Mouse (Mus musculus): Measurements from ENCODE around the gene Mapk8ip3. TPM values are rescaled to one million over a fixed set of nuclear protein-coding genes. Genes with fewer than 3 reads are reported as not detected.
A peak's percentile ranks its signal among the peaks of the same experiment; 100 is the strongest.
"Not testable (repeated sequence)": the region's sequence is repeated elsewhere in the genome, so short reads cannot be mapped to it uniquely, and the experiment has no call there.

The Mapk8ip3 gene
- 79.1 and 85.0 TPM in 2 replicates for polyA plus RNA-seq (2015; fragmentation: Nextera tagmentation; extraction: Ambion mirVana)

GRCm38 (mm10) chr17:24936259-24937237, at the start of gene Mapk8ip3:
Gene Mapk8ip3, minus strand, starts transcription at chr17:24936977.
- Histone ChIP-seq H3K36me3 (peaks cover 14% of the 10 kb centered on the region), H3K4me2 (peak within 1 kb of the TSS; percentile 90), H3K9ac (peak within 1 kb of the TSS; percentile 98), H3K4me3 (peak within 1 kb of the TSS; percentile 92), H3K4me1 (replicated peaks) (peaks cover 33% of the 10 kb centered on the region), H3K27ac (peak within 1 kb of the TSS; percentile 94), H3K27me3 (no peaks in the 10 kb centered on the region), H3K9me3 (no peaks in the 10 kb centered on the region)
- under 1% methylated on average over 77 of the region's 78 CpGs for WGBS
- ATAC-seq (ENCODE audit: low FRiP score), result peak; percentile 98

GRCm38 (mm10) chr17:24960852-24961715, 24.3 kb upstream of the Mapk8ip3 start:
- ATAC-seq (ENCODE audit: low FRiP score), result peak; percentile 58
- Histone ChIP-seq H3K27me3 (no peaks in the 10 kb centered on the region), H3K9me3 (no peaks in the 10 kb centered on the region), H3K4me1 (replicated peaks) (peaks cover 20% of the 10 kb centered on the region), H3K36me3 (peaks cover 50% of the 10 kb centered on the region), H3K27ac (peak overlapping the region; percentile 52; the same call in 1 of the 2 replicates), H3K4me3 (peak overlapping the region; percentile 88), H3K9ac (peak overlapping the region; percentile 49), H3K4me2 (peak overlapping the region; percentile 74)
- 15% methylated on average over 21 of the region's 21 CpGs for WGBS

- under 1% methylated on average over 58 of the region's 59 CpGs for WGBS
- peak within 1 kb of the TSS; percentile 90 for H3K9ac ChIP-seq
- H3K4me2 ChIP-seq, result peak within 1 kb of the TSS; percentile 74
Measured at GRCm38 (mm10) chr17:24960135-24960851, 23.5 kb upstream of the Mapk8ip3 start, which contains the start of gene Jpt2. Gene Jpt2, minus strand, starts transcription at chr17:24960689.

GRCm38 (mm10) chr17:24959371-24959770, 22.6 kb upstream of the Mapk8ip3 start:
- Histone ChIP-seq H3K9ac (peak overlapping the region; percentile 90), H3K4me1 (replicated peaks) (peaks cover 20% of the 10 kb centered on the region), H3K9me3 (no peaks in the 10 kb centered on the region), H3K36me3 (peaks cover 47% of the 10 kb centered on the region), H3K27ac (peak overlapping the region; percentile 92; the same call in 1 of the 2 replicates), H3K4me3 (peak overlapping the region; percentile 88), H3K27me3 (no peaks in the 10 kb centered on the region), H3K4me2 (peak overlapping the region; percentile 74)
- ATAC-seq (ENCODE audit: low FRiP score), result no peak
- 38% methylated on average over 8 of the region's 8 CpGs for WGBS

More at GRCm38 (mm10) chr17:24960135-24960851, 23.5 kb upstream of the Mapk8ip3 start, which contains the start of gene Jpt2:
- no peaks in the 10 kb centered on the region for H3K9me3 ChIP-seq
- ATAC-seq (ENCODE audit: low FRiP score), result peak; percentile 100
- peak within 1 kb of the TSS; percentile 88 for H3K4me3 ChIP-seq
- peaks cover 50% of the 10 kb centered on the region for H3K36me3 ChIP-seq
- no peaks in the 10 kb centered on the region for H3K27me3 ChIP-seq
- H3K4me1 ChIP-seq (replicated peaks), result peaks cover 20% of the 10 kb centered on the region
- peak within 1 kb of the TSS; percentile 92 for H3K27ac ChIP-seq

GRCm38 (mm10) chr17:24953291-24953690, 16.5 kb upstream of the Mapk8ip3 start:
- WGBS, result 97% methylated on average over 2 of the region's 2 CpGs
- Histone ChIP-seq H3K4me2 (no peak overlapping the region), H3K4me3 (no peak overlapping the region), H3K36me3 (peaks cover 79% of the 10 kb centered on the region), H3K9me3 (no peaks in the 10 kb centered on the region), H3K27me3 (no peaks in the 10 kb centered on the region), H3K27ac (no peak overlapping the region), H3K9ac (no peak overlapping the region), H3K4me1 (replicated peaks) (no peaks in the 10 kb centered on the region)
- no peak for ATAC-seq (ENCODE audit: low FRiP score)

GRCm38 (mm10) chr17:24950671-24951070, 13.9 kb upstream of the Mapk8ip3 start:
- no peaks in the 10 kb centered on the region for H3K9me3 ChIP-seq
- 90% methylated on average over 2 of the region's 2 CpGs for WGBS
- H3K27me3 ChIP-seq, result no peaks in the 10 kb centered on the region
- H3K9ac ChIP-seq, result no peak overlapping the region
- ATAC-seq (ENCODE audit: low FRiP score), result no peak
- H3K36me3 ChIP-seq, result peaks cover 94% of the 10 kb centered on the region
- H3K4me3 ChIP-seq, result no peak overlapping the region
- H3K27ac ChIP-seq, result no peak overlapping the region
- no peak overlapping the region for H3K4me2 ChIP-seq
- H3K4me1 ChIP-seq (replicated peaks), result no peaks in the 10 kb centered on the region

GRCm38 (mm10) chr17:24948204-24948603, 11.4 kb upstream of the Mapk8ip3 start:
- 96% methylated on average over 5 of the region's 5 CpGs for WGBS
- H3K9ac ChIP-seq, result no peak overlapping the region
- H3K27me3 ChIP-seq, result no peaks in the 10 kb centered on the region
- H3K27ac ChIP-seq, result no peak overlapping the region
- H3K4me2 ChIP-seq, result no peak overlapping the region
- no peaks in the 10 kb centered on the region for H3K4me1 ChIP-seq (replicated peaks)
- H3K4me3 ChIP-seq, result no peak overlapping the region
- H3K9me3 ChIP-seq, result no peaks in the 10 kb centered on the region
- ATAC-seq (ENCODE audit: low FRiP score), result no peak
- H3K36me3 ChIP-seq, result peaks cover 99% of the 10 kb centered on the region

GRCm38 (mm10) chr17:24943589-24943988, 6.8 kb upstream of the Mapk8ip3 start:
- not testable (repeated sequence) for H3K27me3 ChIP-seq; H3K4me3 ChIP-seq; H3K9ac ChIP-seq; ATAC-seq (ENCODE audit: low FRiP score); H3K4me2 ChIP-seq; H3K27ac ChIP-seq; H3K9me3 ChIP-seq; H3K4me1 ChIP-seq (replicated peaks)
- 83% methylated on average over 1 of the region's 1 CpGs for WGBS
- H3K36me3 ChIP-seq, result peaks cover 58% of the 10 kb centered on the region

GRCm38 (mm10) chr17:24943036-24943435, 6.3 kb upstream of the Mapk8ip3 start:
- Histone ChIP-seq H3K36me3 (peaks cover 52% of the 10 kb centered on the region), H3K4me1 (replicated peaks) (no peaks in the 10 kb centered on the region), H3K27me3 (no peaks in the 10 kb centered on the region), H3K4me2 (no peak overlapping the region), H3K9me3 (no peaks in the 10 kb centered on the region), H3K9ac (no peak overlapping the region), H3K4me3 (no peak overlapping the region), H3K27ac (no peak overlapping the region; the same call in 1 of the 2 replicates)
- WGBS, result 90% methylated on average over 7 of the region's 7 CpGs
- no peak for ATAC-seq (ENCODE audit: low FRiP score)

GRCm38 (mm10) chr17:24942453-24942852, 5.7 kb upstream of the Mapk8ip3 start:
- not testable (repeated sequence) for H3K4me3 ChIP-seq; H3K4me1 ChIP-seq (replicated peaks); H3K9me3 ChIP-seq; H3K9ac ChIP-seq; H3K27me3 ChIP-seq; H3K27ac ChIP-seq; H3K4me2 ChIP-seq; ATAC-seq (ENCODE audit: low FRiP score)
- WGBS, result 21% methylated on average over 2 of the region's 2 CpGs
- peaks cover 46% of the 10 kb centered on the region for H3K36me3 ChIP-seq

GRCm38 (mm10) chr17:24937266-24937665, 489 bp upstream of the Mapk8ip3 start:
- WGBS, result 53% methylated on average over 6 of the region's 6 CpGs
- Histone ChIP-seq H3K4me1 (replicated peaks) (peaks cover 33% of the 10 kb centered on the region), H3K9me3 (no peaks in the 10 kb centered on the region), H3K27ac (peak overlapping the region; percentile 94), H3K4me3 (peak overlapping the region; percentile 92), H3K27me3 (no peaks in the 10 kb centered on the region), H3K9ac (peak overlapping the region; percentile 98), H3K36me3 (peaks cover 9% of the 10 kb centered on the region; the same call in 1 of the 2 replicates), H3K4me2 (peak overlapping the region; percentile 90)
- no peak for ATAC-seq (ENCODE audit: low FRiP score)

All from hindbrain, embryonic 13.5 days (tissue).